Mouse (Mus musculus) thymus, postnatal 10 days (tissue): ENCODE data around the gene Ltbp1.
A peak's percentile ranks its signal among the peaks of the same experiment; 100 is the strongest.

Experiments
- DNase-seq, 2 experiments: peaks; one replicate each; pipeline ENCODE4 v3.0.0; 2021; ENCODE audit warnings: low spot score in 2 of 2

Gene Ltbp1

DNA sequence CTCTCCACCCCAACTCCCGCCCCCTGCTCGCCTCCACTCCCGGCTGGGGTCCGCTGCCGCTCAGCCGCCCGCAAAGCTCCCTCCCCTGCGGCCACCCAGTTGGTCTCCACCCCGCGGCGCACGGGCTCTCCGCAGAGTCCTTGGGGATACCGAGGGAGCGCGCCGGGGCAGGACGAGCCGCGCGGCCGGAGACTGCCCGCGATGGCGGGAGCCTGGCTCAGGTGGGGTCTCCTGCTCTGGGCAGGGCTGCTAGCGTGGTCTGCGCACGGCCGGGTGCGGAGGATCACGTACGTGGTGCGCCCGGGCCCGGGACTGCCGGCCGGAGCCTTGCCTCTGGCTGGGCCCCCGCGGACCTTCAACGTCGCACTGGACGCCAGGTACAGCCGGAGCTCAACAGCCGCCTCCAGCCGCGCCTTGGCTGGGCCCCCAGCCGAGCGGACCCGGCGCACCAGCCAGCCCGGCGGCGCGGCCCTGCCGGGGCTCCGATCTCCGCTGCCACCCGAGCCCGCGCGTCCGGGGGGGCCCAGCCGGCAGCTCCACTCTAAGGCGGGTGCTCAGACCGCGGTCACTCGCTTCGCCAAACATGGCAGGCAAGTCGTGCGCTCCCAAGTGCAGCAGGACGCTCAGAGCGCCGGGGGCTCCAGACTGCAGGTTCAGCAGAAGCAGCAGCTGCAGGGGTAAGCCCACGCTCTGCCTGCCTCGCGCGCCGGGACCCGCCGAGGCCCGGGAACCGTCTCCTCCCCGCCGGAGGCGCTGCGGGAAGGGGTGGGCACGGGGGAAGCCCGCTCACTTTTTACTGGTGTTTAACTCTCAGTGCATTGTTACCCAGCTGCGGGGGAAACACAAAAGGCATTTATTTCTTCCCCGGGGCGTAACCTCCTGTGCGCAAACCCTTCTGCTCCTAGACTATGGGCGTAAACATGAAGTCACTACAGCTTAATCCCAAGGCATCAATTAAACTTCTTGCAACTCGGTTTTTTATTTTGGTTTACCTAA, 615 bp downstream of the Ltbp1 start:
- peak; percentile 37 to 58 for DNase-seq

GRCm38 (mm10) chr17:75010955-75011354, 5.6 kb downstream of the Ltbp1 start:
- no peak for DNase-seq

GRCm38 (mm10) chr17:75013211-75013610, 7.8 kb downstream of the Ltbp1 start:
- DNase-seq: no peak

- DNase-seq: no peak
Observed at GRCm38 (mm10) chr17:75013868-75014267, 8.5 kb downstream of the Ltbp1 start.

DNA sequence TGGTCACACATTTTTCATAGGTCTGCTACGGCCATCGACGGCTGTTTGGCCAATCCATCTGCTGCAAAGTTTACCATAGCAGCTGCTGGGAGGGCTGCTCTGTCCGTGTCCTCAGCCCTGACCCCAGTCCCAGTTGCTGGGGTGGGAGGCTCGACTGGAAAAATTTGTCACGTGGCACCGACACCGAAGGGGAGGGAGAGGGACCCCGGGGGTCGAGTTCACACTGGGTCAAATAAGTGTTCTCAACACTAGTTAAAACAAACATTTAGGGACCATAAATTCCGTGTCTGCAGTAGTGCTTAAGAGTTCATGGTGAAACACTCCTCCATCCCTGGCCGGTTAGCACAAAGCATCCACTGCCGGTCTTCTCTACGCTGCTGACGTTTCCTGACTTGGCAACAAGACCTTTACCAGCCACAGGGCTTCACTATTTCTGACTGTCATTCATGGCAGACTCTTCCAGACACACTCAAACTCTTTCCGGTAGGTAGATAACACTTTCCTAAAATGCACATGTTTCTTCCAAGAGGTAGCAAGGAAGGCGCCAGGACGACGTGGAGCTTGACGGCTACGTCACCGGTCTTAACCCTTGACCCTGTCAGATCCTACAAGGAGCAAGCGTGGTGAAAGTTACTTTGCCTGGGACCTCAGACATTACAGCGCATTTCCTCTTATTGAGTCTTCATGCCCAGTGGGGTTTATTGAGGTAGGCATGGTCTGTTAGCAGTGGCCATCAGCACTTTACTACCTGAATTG, 9.4 kb downstream of the Ltbp1 start:
- no peak for DNase-seq

DNA sequence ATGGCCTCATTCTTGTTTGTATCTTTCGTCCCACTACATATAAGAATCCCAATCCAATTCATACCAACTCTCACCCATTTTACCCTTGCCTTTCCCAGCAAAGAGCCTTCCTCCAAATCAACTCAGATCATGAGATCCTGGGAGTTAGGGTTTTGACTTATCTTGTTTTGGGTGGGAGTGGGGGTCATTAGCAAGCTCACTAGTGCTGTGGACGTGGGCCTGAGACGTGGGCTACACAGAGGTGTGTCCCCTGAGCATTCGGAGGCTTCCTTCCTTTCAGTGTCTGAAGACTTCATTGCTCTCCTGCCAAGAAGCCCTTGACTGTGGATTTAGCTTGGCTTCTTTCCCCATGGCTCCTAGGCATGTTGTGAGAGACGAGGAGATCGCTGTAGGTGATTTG, 10.2 kb downstream of the Ltbp1 start:
- DNase-seq: no peak

DNA sequence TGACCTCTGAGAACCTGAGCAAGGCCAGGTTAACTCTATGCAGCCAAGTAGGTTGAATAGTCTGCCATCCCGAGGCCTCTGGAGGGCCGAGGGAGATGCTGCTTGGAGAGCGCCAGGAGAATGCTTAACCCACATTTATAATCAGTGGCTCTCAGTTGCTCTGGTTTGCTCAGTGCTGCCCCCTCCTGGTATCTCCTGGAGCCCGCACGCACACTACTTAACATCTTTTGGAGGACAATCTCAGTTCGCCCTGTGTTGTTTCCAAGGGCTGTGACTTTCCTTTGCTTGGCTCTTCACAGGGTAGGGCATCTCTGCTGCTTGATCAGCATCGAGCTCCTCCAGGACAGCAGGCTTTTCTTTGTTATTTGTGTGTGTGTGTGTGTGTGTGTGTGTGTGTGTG, 12.1 kb downstream of the Ltbp1 start:
- DNase-seq: peak in 1 of 2 experiments; percentile 54

DNA sequence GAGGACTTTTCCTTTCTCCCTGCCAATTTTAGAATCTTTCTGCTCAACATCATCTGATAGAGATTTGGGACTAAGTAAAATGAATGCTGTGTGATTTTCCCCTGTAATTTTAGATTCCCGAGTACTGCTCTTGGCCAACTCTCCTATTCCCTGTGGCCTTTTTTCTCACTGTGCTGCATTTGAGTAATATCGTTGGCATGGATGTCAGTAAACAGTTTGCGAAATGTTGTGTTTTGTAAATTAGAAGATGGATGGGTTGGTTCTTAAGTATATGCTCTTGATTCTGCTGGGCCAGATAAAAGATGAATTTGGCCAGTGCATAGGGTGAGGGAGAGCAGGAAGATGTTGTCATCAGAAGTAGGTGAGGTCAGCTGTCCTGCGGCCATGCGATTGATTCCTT, 12.8 kb downstream of the Ltbp1 start:
- no peak for DNase-seq

- DNase-seq: no peak
Observed at GRCm38 (mm10) chr17:75020026-75020425, 14.7 kb downstream of the Ltbp1 start.

- DNase-seq: no peak
Observed at GRCm38 (mm10) chr17:75020619-75021018, 15.3 kb downstream of the Ltbp1 start.

GRCm38 (mm10) chr17:75027358-75028131, 22.2 kb downstream of the Ltbp1 start:
- no peak for DNase-seq

GRCm38 (mm10) chr17:75033356-75033755, 28.0 kb downstream of the Ltbp1 start:
- DNase-seq: no peak

- no peak for DNase-seq
Observed at GRCm38 (mm10) chr17:75033872-75034615, 28.7 kb downstream of the Ltbp1 start.

DNA sequence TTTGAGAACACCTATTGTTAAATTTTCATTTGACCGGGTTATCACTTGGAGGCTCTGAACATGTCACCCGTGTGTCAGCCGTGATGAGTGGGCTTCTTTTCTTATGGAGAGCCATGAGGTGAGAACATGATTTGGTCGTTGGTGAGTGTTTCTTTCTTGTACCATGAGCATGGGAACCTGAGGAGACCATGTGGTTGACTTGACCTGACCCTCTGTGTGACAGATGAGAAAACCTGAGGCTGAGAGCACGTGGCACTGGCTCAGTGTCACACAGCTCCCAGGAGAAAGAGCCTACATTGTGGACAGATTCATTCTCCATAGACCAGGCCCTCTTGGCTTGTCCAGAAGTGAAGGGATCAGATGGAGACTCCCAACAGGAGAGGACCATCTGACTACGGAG, 31.5 kb downstream of the Ltbp1 start:
- no peak for DNase-seq

DNA sequence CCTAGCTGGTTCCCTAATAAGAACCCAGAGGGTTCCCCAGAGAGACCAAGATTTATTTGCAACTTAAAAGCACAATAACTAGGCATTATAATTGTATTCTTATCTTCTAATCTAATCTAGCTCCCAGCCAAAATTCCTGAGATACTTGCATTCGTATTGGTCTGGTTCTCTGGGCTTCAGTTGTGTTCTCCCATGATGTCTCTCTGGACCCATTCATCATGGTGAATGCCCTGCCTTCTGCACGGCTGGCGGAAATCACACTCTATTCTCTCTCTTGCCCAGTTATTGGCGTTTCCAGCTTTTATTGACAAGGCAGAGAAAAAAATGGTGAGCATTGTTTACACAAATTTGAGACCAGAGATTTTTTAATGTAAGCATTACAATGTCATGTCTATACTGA, 33.6 kb downstream of the Ltbp1 start:
- DNase-seq: no peak

DNA sequence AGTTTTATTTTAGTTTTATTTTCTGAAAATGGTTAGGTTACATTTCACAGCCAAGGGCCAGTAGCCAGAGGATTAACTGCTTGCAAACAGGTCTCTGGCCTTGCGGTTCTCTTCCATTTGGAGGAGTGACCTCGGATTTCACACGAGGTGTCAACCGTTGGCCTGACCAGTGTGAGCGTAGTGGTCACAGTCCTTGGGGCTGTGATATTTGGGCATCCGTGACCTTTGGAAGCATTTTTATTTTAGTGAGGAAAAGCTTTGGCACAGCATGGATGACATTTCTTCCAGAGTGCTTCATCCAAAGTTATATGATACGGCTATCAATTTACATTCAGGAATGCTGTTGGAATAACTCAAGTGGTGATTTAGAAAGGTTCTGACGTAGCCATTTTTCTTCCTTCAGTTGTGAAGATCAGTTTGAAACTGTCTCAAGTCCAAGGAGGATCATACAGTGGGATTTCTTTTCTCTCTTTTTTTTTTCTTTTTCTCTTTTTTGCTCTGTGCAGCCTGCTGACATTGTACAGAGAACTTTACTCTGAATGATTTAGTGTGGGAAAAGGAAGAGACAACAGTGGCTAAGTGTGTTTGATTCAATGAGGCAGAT, 44.1 kb downstream of the Ltbp1 start:
- DNase-seq: no peak

DNA sequence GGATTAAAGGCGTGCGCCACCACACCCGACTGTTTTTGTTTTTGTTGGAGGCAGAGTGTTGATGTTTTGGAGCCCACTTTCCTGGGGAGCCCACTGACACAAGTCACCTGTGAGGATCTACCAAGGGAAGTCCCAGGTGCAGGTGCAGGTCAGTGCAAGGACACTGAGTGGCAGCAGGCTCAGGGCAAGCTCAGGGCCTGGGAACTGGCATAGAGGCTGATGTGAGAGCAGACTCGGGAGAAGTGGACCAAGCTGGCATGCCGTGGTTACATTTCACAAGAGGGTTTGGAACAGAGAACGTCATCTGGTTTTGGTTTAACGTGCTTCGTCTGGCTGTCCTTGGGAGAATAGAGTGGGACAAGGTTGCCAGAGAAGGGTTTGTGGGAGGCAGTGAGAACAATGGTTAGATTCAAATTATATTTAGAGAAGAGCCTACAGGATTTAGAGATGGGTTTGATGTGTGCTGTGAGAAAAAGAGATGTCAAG, 46.1 kb downstream of the Ltbp1 start:
- no peak for DNase-seq

DNA sequence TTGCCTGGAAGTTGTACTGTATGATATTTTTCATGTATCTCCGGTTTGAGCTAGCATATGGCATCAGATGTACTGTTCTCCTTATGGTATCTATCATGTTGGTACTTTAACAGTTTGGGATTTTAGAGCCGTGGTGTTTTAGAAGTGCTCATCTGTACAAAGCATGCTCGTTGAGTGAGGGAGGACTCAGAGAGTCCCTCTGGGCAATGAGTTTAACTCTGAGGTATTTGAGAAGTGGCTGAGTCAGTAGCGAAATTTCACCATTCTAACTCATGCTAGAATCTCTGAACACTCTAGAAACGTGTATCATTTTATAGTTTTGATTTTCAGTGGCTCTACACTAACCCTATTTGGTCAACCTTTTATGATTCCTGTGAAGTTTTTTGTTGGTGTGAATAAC, 49.9 kb downstream of the Ltbp1 start:
- no peak for DNase-seq

GRCm38 (mm10) chr17:75055961-75056360, 50.6 kb downstream of the Ltbp1 start:
- no peak for DNase-seq

DNA sequence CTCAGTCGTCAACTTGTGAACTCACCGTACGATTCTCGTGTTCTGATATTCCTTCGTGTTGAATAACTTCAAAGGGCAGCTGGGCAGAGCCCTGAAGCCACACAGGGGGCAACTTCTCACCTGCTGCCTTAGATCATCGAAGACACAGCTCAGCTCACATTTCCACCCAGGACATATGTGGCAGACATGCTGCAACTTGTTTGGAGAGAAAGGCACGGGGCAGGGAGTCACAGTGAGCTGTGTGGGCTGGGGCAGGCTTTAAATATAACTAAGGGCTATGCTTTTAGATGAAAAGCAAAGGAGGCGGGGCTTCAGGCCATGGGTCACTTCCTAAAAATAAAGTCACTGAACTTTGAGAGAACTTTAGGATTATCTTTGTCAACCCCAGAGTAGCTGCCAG, 51.3 kb downstream of the Ltbp1 start:
- DNase-seq: no peak

DNA sequence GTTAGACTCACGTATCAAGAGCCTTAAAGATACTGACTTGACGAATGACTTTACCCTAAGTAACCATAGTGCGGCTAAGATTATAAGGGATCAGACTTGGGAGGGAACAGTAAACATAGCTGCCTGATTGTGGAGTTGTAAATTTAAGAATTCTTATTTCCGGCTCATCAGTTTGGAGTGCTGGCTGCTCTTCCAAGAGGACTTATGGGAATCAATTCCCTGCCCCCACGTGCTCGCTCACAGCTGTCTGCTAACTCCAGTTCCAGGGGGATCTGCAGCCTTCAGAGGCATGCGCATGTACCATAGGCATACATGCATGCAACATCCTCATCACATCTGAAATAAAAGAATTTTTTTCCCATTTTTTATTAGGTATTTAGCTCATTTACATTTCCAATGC, 61.0 kb downstream of the Ltbp1 start:
- DNase-seq: no peak
